Mouse (Mus musculus) embryonic fibroblast, embryonic 13.5 days (primary cell): ENCODE data around the gene Cks2. TPM values are rescaled to one million over a fixed set of nuclear protein-coding genes. Genes with fewer than 3 reads are reported as not detected.

ENCODE experiments used
- H3K27ac ChIP-seq: 2 replicates; pipeline ENCODE4 v1.5.1; 2012; ENCODE audit warnings: low read length, control low read depth, inconsistent platforms; ENCODE audit not compliant: insufficient read depth
- H3K4me1 ChIP-seq: 2 replicates; pipeline ENCODE4 v1.6.1; 2011; ENCODE audit warnings: low read length; ENCODE audit not compliant: control insufficient read depth, insufficient read depth
- H3K4me3 ChIP-seq: 2 replicates; pipeline ENCODE4 v1.5.1; 2011; ENCODE audit warnings: mild to moderate bottlenecking, control low read depth, low read length; ENCODE audit not compliant: insufficient read depth
- CTCF ChIP-seq: IDR thresholded peaks from 2 replicates; pipeline ENCODE4 v1.5.1; 2011; ENCODE audit warnings: mild to moderate bottlenecking, control low read depth, low read length, moderate library complexity, borderline replicate concordance; ENCODE audit not compliant: insufficient read depth
- POLR2A ChIP-seq: IDR thresholded peaks from 2 replicates; pipeline ENCODE4 v1.6.1; 2011; ENCODE audit warnings: low read depth, mild to moderate bottlenecking, control low read depth, low read length, moderate library complexity
- polyA plus RNA-seq: library from polyadenylated mRNA; stranded (reverse); fragments of >200 nt; gene quantifications from 2 replicates; pipeline ENCODE4 v1.2.4, GENCODE M21; 2011; ENCODE audit warnings: low read depth; ENCODE audit not compliant: missing spikeins, insufficient read length

Gene Cks2
- polyA plus RNA-seq, 1 experiment: 144 TPM

DNA sequence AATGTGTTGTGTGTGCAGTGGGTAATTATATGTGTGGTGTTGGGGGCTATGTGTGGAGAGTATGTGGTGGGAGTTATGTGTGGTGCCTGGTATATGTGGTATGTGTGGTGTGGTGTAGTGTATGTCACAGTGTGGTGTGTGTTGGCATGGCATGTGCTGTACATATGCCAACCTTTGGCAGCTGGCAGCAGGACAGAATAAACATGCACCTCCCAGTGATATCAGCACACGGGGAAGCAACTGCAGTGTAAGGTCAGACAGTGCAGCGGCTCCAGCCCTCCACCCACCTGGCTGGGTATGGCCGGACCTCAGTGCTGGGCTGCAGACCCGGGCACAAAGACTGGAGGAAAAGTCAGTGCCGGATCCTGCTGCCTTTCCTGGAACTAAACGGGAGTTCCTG, 52.4 kb downstream of the Cks2 start:
- TF ChIP-seq CTCF (no peak), POLR2A (no peak)
- Histone ChIP-seq H3K4me1 (no peaks in the 10 kb centered on the region), H3K4me3 (no peak overlapping the region), H3K27ac (no peak overlapping the region)

DNA sequence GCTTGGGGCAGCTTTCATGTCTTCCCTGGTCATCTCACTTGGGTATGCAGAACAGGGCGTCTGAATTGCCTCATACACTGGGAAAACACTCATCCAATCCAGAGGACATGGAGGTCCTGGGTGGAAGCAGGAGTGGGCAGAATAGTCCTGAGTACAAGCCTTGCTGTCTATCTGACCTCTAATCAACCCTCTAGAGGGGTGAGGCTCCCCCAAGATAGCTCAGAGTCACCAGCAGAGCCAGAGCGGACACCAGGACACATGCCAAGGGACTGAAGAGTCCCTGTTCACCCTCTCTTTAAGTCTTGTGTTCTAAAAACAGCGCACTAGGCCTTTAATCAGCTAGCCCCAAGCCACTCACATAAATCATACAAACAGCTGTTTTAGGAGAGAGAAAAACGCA, 52.9 kb downstream of the Cks2 start:
- H3K27ac ChIP-seq: no peak overlapping the region
- H3K4me3 ChIP-seq: no peak overlapping the region
- TF ChIP-seq CTCF (no peak), POLR2A (no peak)
- H3K4me1 ChIP-seq: no peaks in the 10 kb centered on the region

DNA sequence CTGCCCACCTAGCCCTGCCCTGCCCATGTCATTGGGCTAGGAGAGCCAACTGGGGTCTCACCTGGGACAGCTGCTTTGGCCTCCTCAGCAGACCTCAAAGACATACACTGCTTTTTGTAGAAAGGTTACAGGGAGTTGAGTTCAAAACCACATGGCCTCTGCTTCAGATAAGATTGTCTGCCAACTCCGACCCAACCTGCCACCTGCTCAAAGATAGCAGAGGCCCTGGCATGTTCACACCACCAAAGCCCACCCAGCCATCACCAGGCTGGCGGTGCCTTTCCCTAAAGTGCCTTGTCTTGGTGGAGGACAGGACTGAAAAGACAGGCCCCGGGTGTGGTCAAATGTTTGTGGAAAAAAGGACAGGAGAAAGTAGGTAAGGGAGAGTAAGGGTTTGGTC, 53.3 kb downstream of the Cks2 start:
- Histone ChIP-seq H3K27ac (no peak overlapping the region), H3K4me1 (no peaks in the 10 kb centered on the region), H3K4me3 (no peak overlapping the region)
- TF ChIP-seq CTCF (no peak), POLR2A (no peak)

Other genes starting within 250 kb of the Cks2 start
- gene S1pr3, start 236.6 kb upstream of the Cks2 start, polyA plus RNA-seq: 122 and 143 TPM in 2 replicates
- 0.43 and 0.68 TPM in 2 replicates for gene Shc3, start 75.8 kb upstream of the Cks2 start, polyA plus RNA-seq
- gene Secisbp2, start 6.5 kb downstream of the Cks2 start, polyA plus RNA-seq: 12.2 and 15.7 TPM in 2 replicates
- gene Sema4d, start 148.5 kb downstream of the Cks2 start, polyA plus RNA-seq: 0.77 and 3.1 TPM in 2 replicates
- gene Gadd45g, start 201.4 kb downstream of the Cks2 start, polyA plus RNA-seq: 66.9 and 101 TPM in 2 replicates